Comparison of ENCODE assay signal across 25 mouse cellular contexts in genomic region chr8:110039216-110039615, GRCm38 (mm10). TPM values are rescaled to one million over a fixed set of nuclear protein-coding genes. Genes with fewer than 3 reads are reported as not detected.
A peak's percentile ranks its signal among the peaks of the same experiment; 100 is the strongest.
DNase-seq lines count a peak whose midpoint lies in the region; TF ChIP-seq lines count a peak whose summit lies in the region.
"Had no signal": no experiment of that assay in that cellular context is flagged by ENCODE, and none has a peak within 500 bp of the region (broad histone marks: within the 10 kb centered on the region; RNA-seq: fewer than 3 reads in every experiment).

No protein-coding gene starts in this region.

- peak overlapping the region; percentile 32 for H3K4me3 ChIP-seq in small intestine, adult 2 months (ENCODE audit: low read depth, low read length)
- H3K4me3 ChIP-seq: embryonic facial prominence, embryonic 15.5 days; erythroblast, embryonic 14.5 days; forebrain, embryonic 10.5 days; forebrain, embryonic 15.5 days; heart, embryonic 13.5 days; hindbrain, embryonic 15.5 days had no signal

- H3K27me3 ChIP-seq in small intestine, adult 2 months (ENCODE audit: control insufficient read depth, insufficient read depth, low read length), result no peaks in the 10 kb centered on the region
- H3K27me3 ChIP-seq: embryonic facial prominence, embryonic 15.5 days; forebrain, embryonic 15.5 days; heart, embryonic 13.5 days; hindbrain, embryonic 15.5 days had no signal

- TF ChIP-seq CTCF in small intestine, adult 2 months (IDR thresholded peaks at IDR 0.05; ENCODE audit: extremely low read depth, insufficient read length, insufficient replicate concordance, low read depth, low read length), result no peak

- H3K36me3 ChIP-seq in small intestine, adult 2 months (ENCODE audit: control insufficient read depth, insufficient read depth, low read length), result 0 out of 2 replicates have a peak, but pooled peaks cover 1% of the 10 kb centered on the region
- H3K36me3 ChIP-seq: embryonic facial prominence, embryonic 15.5 days; forebrain, embryonic 10.5 days; forebrain, embryonic 15.5 days; heart, embryonic 13.5 days; hindbrain, embryonic 15.5 days had no signal

- peaks cover 30% of the 10 kb centered on the region for H3K4me1 ChIP-seq in small intestine, adult 2 months (ENCODE audit: control insufficient read depth, insufficient read depth, insufficient read length, low read length)
- H3K4me1 ChIP-seq: embryonic facial prominence, embryonic 15.5 days had no signal

- no peak for TF ChIP-seq POLR2A in small intestine, adult 2 months (IDR thresholded peaks at IDR 0.05; ENCODE audit: low read depth, low read length)

- WGBS in small intestine, adult 2 months, result 13% methylated on average over 7 of the region's 7 CpGs

- peak; percentile 20 for DNase-seq in right cerebral cortex, adult 18-20 months
- no peak for DNase-seq in right cerebral cortex, postnatal 10 days (ENCODE audit: low spot score in 2 of 2)
- DNase-seq in brain, adult 2 months (ENCODE audit: low read depth, low spot score), result peak; percentile 53
- no peak for DNase-seq in yolk sac, embryonic 10.5 days (ENCODE audit: low spot score)
- no peak for DNase-seq in ovary, adult 18-20 months (ENCODE audit: low spot score)
- no peak for DNase-seq in cerebellum, postnatal 14 days
- DNase-seq: adrenal gland, postnatal 25 days; B cell, adult 2 months; cerebellum, adult 2 months; cerebellum, postnatal 10 days; embryo, embryonic 11 days; gastrocnemius, postnatal 14 days; heart, postnatal 36 days had no signal

- peak overlapping the region; percentile 77 for H3K27ac ChIP-seq in small intestine, adult 2 months (ENCODE audit: insufficient read depth, low read depth, low read length)
- H3K27ac ChIP-seq: embryonic facial prominence, embryonic 15.5 days; forebrain, embryonic 10.5 days; forebrain, embryonic 15.5 days; heart, embryonic 13.5 days; hindbrain, embryonic 15.5 days had no signal

RNA-seq across cellular contexts. Expression of gene Chst4, which starts 0.3 kb away (rescaled TPM):
- 25.9 and 27.1 TPM in 2 replicates for polyA plus RNA-seq in small intestine, adult 2 months (2012; rRNA removed)
- polyA plus RNA-seq: activated CD4-positive, CD25-positive, alpha-beta regulatory T cell, adult 4 months; CD4-positive, CD25-positive, alpha-beta regulatory T cell, adult 4 months; cerebellum, adult 2 months; embryonic facial prominence, embryonic 11.5 days; embryonic facial prominence, embryonic 15.5 days; erythroblast, embryonic 14.5 days; forebrain, embryonic 10.5 days; forebrain, embryonic 15.5 days; hindbrain, embryonic 11.5 days; hindbrain, embryonic 15.5 days; Patski had no signal

RNA-seq across cellular contexts. Expression of gene Zfp612, which starts 40.3 kb away (rescaled TPM):
- polyA plus RNA-seq in small intestine, adult 2 months (2012; rRNA removed), result 0.39 and 0.53 TPM in 2 replicates
- polyA plus RNA-seq: erythroblast, embryonic 14.5 days had no signal

RNA-seq across cellular contexts. Expression of gene Tat, which starts 49.0 kb away (rescaled TPM):
- polyA plus RNA-seq in small intestine, adult 2 months (2012; rRNA removed), result 0.13 TPM in 1 of 2 replicates, not detected in the other
- polyA plus RNA-seq: activated CD4-positive, CD25-positive, alpha-beta regulatory T cell, adult 4 months; CD4-positive, CD25-positive, alpha-beta regulatory T cell, adult 4 months; cerebellum, adult 2 months; embryonic facial prominence, embryonic 11.5 days; erythroblast, embryonic 14.5 days; forebrain, embryonic 10.5 days; forebrain, embryonic 15.5 days; hindbrain, embryonic 11.5 days; hindbrain, embryonic 15.5 days had no signal

Comparison
In these comparisons a context has a peak if more than half of its experiments do, and no peak if none do; other contexts are left out.
1. DNase-seq: peak in right cerebral cortex, adult 18-20 months (single experiment) and brain, adult 2 months (single experiment); none in right cerebral cortex, postnatal 10 days (0 of 2), yolk sac, embryonic 10.5 days (single experiment), ovary, adult 18-20 months (single experiment) and cerebellum, postnatal 14 days (0 of 2).